Mouse (Mus musculus) small intestine, adult 2 months (tissue): ENCODE data around the gene Car4. TPM values are rescaled to one million over a fixed set of nuclear protein-coding genes. Genes with fewer than 3 reads are reported as not detected.
A peak's percentile ranks its signal among the peaks of the same experiment; 100 is the strongest.

Experiments
- H3K27ac ChIP-seq: fragments of 200-500 bp; 2 replicates; pipeline ENCODE4 v1.5.1; 2012; ENCODE audit warnings: low read depth, low read length, control low read depth, inconsistent platforms; ENCODE audit not compliant: insufficient read depth
- H3K27me3 ChIP-seq: fragments of 200-500 bp; 2 replicates; pipeline ENCODE4 v1.6.1; 2012; ENCODE audit warnings: mild to moderate bottlenecking, moderate library complexity, low read length, inconsistent platforms; ENCODE audit not compliant: control insufficient read depth, insufficient read depth
- H3K36me3 ChIP-seq: fragments of 200-500 bp; 2 replicates; pipeline ENCODE4 v1.6.1; 2012; ENCODE audit warnings: mild to moderate bottlenecking, low read length, control low read depth, inconsistent platforms; ENCODE audit not compliant: control insufficient read depth, insufficient read depth
- H3K4me1 ChIP-seq: fragments of 200-500 bp; 2 replicates; pipeline ENCODE4 v1.6.1; 2012; ENCODE audit warnings: low read length, inconsistent platforms, mixed read lengths; ENCODE audit not compliant: control insufficient read depth, insufficient read depth, insufficient read length
- H3K4me3 ChIP-seq: fragments of 200-500 bp; 2 replicates; pipeline ENCODE4 v1.5.1; 2012; ENCODE audit warnings: low read depth, mild to moderate bottlenecking, control low read depth, inconsistent platforms, low read length, moderate library complexity
- CTCF ChIP-seq: fragments of 200-500 bp; IDR thresholded peaks from 2 replicates; pipeline ENCODE4 v1.5.1; 2012; ENCODE audit warnings: low read depth, mild to moderate bottlenecking, control low read depth, inconsistent platforms, low read length, moderate library complexity, mixed read lengths; ENCODE audit not compliant: insufficient replicate concordance, insufficient read length; ENCODE audit errors: extremely low read depth
- POLR2A ChIP-seq: fragments of 200-500 bp; IDR thresholded peaks from 2 replicates; pipeline ENCODE4 v1.6.1; 2012; ENCODE audit warnings: low read depth, mild to moderate bottlenecking, control low read depth, inconsistent platforms, low read length, moderate library complexity
- WGBS: fragments of 180-500 bp; shearing (Covaris S2); methylation state at CpG from one replicate; pipeline ENCODE4 v1.1.7; 2018; 5-methylcytosine and 5-hydroxymethylcytosine counted together
- polyA plus RNA-seq: library from polyadenylated mRNA; depleted of rRNA; stranded (reverse); fragments of >200 nt; gene quantifications from 2 replicates; pipeline ENCODE4 v1.2.3, GENCODE M21; 2012

Car4 gene
- polyA plus RNA-seq, 1 experiment: 46.7 TPM

- Histone ChIP-seq H3K27me3 (no peaks in the 10 kb centered on the region), H3K36me3 (no peaks in the 10 kb centered on the region), H3K27ac (no peak overlapping the region), H3K4me3 (no peak overlapping the region), H3K4me1 (peaks cover 36% of the 10 kb centered on the region; the same call in 1 of the 2 replicates)
- WGBS: 54% methylated on average over 5 of the region's 5 CpGs
- TF ChIP-seq POLR2A (no peak), CTCF (no peak)
These were observed 1.2 kb upstream of the Car4 start for GRCm38 (mm10) chr11:84956400-84956799.

DNA sequence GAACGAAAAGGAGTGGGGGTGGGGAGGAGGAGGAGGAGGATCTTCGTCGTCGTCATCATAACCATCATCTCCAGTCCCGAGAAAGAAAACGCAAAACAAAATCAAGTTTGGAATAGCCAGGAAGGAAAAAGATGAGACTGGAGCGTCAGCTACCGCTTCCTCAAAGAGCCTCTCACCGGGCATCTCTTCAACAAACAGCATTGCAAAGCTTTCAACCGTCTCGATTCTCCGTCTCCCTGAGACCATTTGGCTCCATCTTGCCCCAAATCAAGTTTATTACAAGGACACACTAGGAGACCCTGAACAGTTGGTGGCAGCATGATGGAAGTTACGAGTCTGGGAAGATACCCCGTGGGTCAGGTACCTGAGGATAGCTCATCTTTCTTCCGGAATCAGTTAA lies 415 bp upstream of the Car4 start:
- H3K27ac ChIP-seq: no peak overlapping the region
- peaks cover 39% of the 10 kb centered on the region for H3K4me1 ChIP-seq
- 11% methylated on average over 15 of the region's 15 CpGs for WGBS
- no peaks in the 10 kb centered on the region for H3K27me3 ChIP-seq
- TF ChIP-seq CTCF: no peak
- TF ChIP-seq POLR2A: no peak
- peak overlapping the region; percentile 64 for H3K4me3 ChIP-seq
- no peaks in the 10 kb centered on the region for H3K36me3 ChIP-seq

DNA sequence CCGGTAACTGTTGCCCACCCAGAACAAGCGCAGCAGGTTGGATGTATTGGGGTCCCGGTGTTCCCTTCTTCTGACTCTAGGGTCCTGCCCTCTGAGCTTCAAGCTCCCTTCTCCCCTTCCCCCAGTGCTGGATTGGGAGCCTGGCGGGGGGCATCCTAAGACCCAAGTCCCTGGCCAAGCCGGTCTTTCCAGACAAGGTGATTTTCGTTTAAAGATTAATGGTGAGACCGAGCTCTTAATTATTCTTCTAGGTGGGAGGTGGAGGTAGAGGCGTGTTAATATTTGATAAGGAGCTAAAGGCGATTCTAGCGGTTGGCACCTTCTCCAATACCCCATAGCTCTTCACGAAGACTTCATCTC lies 665 bp downstream of the Car4 start:
- H3K27me3 ChIP-seq: no peaks in the 10 kb centered on the region
- H3K36me3 ChIP-seq: no peaks in the 10 kb centered on the region
- peak overlapping the region; percentile 72; the same call in 1 of the 2 replicates for H3K27ac ChIP-seq
- TF ChIP-seq POLR2A (no peak), CTCF (no peak)
- peak overlapping the region; percentile 64 for H3K4me3 ChIP-seq
- WGBS: 1% methylated on average over 11 of the region's 11 CpGs
- peaks cover 44% of the 10 kb centered on the region for H3K4me1 ChIP-seq

DNA sequence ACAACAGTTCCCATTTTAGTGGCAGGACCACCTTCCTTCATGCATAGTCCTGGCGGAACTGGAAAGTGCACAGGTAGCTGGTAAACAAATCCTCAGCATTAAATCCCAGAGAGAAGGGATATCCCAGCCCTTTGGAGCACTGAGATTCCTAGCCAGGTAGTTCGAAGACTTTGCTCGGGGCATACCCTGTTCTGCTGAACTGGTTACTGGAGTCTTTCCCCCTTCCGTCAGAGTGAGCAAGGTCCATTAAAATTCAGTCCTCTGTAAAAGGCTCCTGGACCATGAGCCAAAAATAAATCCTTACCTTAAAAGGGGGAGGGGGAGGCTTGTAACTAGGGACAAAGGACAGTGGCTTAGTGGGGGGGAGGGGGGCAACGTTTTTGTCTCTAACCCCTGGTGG lies 1.6 kb downstream of the Car4 start:
- H3K4me3 ChIP-seq: peak overlapping the region; percentile 44
- peak overlapping the region; percentile 72 for H3K27ac ChIP-seq

DNA sequence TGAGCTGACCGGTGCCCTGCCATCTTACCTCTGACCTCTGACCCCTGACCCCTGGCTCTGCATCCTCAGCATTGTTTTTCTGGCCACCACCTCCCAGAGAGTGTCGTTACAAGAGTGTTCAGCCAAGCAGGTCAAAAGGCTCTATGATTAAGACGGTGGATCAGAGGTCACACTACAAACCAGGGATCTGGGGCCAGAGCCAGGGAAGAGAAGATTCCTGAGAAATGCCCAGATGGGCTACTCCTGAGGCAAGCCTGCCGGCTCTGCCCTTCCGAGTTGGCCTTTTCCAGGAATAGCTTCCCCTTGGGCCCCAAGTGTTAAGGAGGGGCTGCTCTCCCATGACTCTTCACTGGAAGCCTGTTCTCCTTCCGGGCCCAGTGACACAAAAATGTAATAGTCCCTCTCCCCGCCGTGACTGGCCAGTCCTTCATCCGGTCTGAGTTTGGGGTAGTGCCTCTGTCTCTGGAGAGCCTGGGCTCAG lies 2.2 kb downstream of the Car4 start:
- no peaks in the 10 kb centered on the region for H3K27me3 ChIP-seq
- H3K4me3 ChIP-seq: peak overlapping the region; percentile 44
- peak overlapping the region; percentile 69 for H3K27ac ChIP-seq
- 12% methylated on average over 9 of the region's 9 CpGs for WGBS
- H3K4me1 ChIP-seq: peaks cover 55% of the 10 kb centered on the region
- peaks cover 5% of the 10 kb centered on the region; the same call in 1 of the 2 replicates for H3K36me3 ChIP-seq
- TF ChIP-seq POLR2A (no peak), CTCF (no peak)

More for the DNA sequence above, 1.6 kb downstream of the Car4 start:
- peaks cover 51% of the 10 kb centered on the region for H3K4me1 ChIP-seq
- H3K27me3 ChIP-seq: no peaks in the 10 kb centered on the region
- TF ChIP-seq CTCF: no peak
- no peak for TF ChIP-seq POLR2A
- H3K36me3 ChIP-seq: peaks cover 2% of the 10 kb centered on the region; the same call in 1 of the 2 replicates
- WGBS: 22% methylated on average over 5 of the region's 5 CpGs

DNA sequence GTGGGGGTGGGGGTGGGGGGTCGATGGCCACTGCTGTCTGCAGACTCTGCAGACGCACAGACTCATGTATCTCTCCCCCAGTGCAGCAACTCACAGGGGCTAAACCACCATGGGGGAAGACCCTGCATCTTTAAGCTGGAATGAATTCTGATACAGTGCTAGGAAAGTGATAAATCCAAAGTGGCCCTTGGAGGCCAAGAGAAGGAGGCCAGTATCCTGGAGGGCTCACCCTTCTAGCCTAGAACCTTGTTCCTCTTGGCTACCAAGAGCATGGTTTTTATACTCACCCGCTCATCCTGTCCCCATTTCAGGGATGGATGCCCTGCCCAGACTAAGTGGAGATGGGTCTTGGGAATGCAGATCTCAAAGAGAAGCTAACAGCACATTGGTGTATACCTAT lies 2.7 kb downstream of the Car4 start:
- peaks cover 53% of the 10 kb centered on the region for H3K4me1 ChIP-seq
- peaks cover 5% of the 10 kb centered on the region; the same call in 1 of the 2 replicates for H3K36me3 ChIP-seq
- 68% methylated on average over 3 of the region's 3 CpGs for WGBS
- no peak overlapping the region for H3K27ac ChIP-seq
- TF ChIP-seq CTCF: no peak
- TF ChIP-seq POLR2A: no peak
- H3K27me3 ChIP-seq: no peaks in the 10 kb centered on the region
- 0 out of 2 replicates have a peak overlapping the region, but pooled peaks have one; percentile 44 for H3K4me3 ChIP-seq

- H3K4me1 ChIP-seq: peaks cover 56% of the 10 kb centered on the region
- no peaks in the 10 kb centered on the region for H3K27me3 ChIP-seq
- WGBS: 75% methylated on average over 6 of the region's 6 CpGs
- H3K36me3 ChIP-seq: peaks cover 5% of the 10 kb centered on the region; the same call in 1 of the 2 replicates
- H3K4me3 ChIP-seq: no peak overlapping the region
- TF ChIP-seq POLR2A: no peak
- no peak for TF ChIP-seq CTCF
- no peak overlapping the region for H3K27ac ChIP-seq
These were observed 3.2 kb downstream of the Car4 start for GRCm38 (mm10) chr11:84960780-84961179.
